Mouse (Mus musculus) neural tube, embryonic 13.5 days (tissue): Measurements from ENCODE around the gene Zscan5b. TPM values are rescaled to one million over a fixed set of nuclear protein-coding genes. Genes with fewer than 3 reads are reported as not detected.
"Not testable (repeated sequence)": the region's sequence is repeated elsewhere in the genome, so short reads cannot be mapped to it uniquely, and the experiment has no call there.

Experiments
- ATAC-seq: fragments of 200-750 bp; cut with Nextera tagmentation; 2 replicates; pipeline ENCODE4 v1.8.0; 2017; ENCODE audit warnings: low read depth, mild to moderate bottlenecking, moderate TSS enrichment, moderate library complexity
- H3K27ac ChIP-seq: fragments of 300-500 bp; sonication (generic); replicated peaks from 2 replicates; pipeline ENCODE4 v1.5.1; 2015; ENCODE audit warnings: moderate library complexity, mild to moderate bottlenecking, inconsistent platforms
- H3K27me3 ChIP-seq: fragments of 300-500 bp; sonication (generic); 2 replicates; pipeline ENCODE4 v1.6.1; 2015; ENCODE audit warnings: mild to moderate bottlenecking, inconsistent platforms
- H3K36me3 ChIP-seq: fragments of 300-500 bp; sonication (generic); 2 replicates; pipeline ENCODE4 v1.6.1; 2015; ENCODE audit warnings: mild to moderate bottlenecking, inconsistent platforms
- H3K4me1 ChIP-seq: fragments of 300-500 bp; sonication (generic); replicated peaks from 2 replicates; pipeline ENCODE4 v1.6.1; 2015; ENCODE audit warnings: inconsistent platforms
- H3K4me2 ChIP-seq: fragments of 300-500 bp; sonication (generic); 2 replicates; pipeline ENCODE4 v1.6.1; 2015; ENCODE audit warnings: inconsistent platforms, mild to moderate bottlenecking, moderate library complexity
- H3K4me3 ChIP-seq: fragments of 300-500 bp; sonication (generic); 2 replicates; pipeline ENCODE4 v1.5.1; 2015; ENCODE audit warnings: mild to moderate bottlenecking, inconsistent platforms
- H3K9ac ChIP-seq: fragments of 300-500 bp; sonication (generic); 2 replicates; pipeline ENCODE4 v1.6.1; 2015; ENCODE audit warnings: moderate library complexity, mild to moderate bottlenecking, inconsistent platforms
- H3K9me3 ChIP-seq: fragments of 300-500 bp; sonication (generic); 2 replicates; pipeline ENCODE4 v1.6.1; 2016; ENCODE audit warnings: inconsistent platforms
- WGBS: fragments of 180-500 bp; shearing (Covaris S2); methylation state at CpG from one replicate; pipeline ENCODE4 v1.1.7; 2015; 5-methylcytosine and 5-hydroxymethylcytosine counted together
- polyA plus RNA-seq: library from polyadenylated mRNA; unstranded; fragments of >200 nt; fragmentation: Nextera tagmentation; extraction: Ambion mirVana; gene quantifications from 2 replicates; pipeline ENCODE4 v1.2.1, GENCODE M21; 2015

Zscan5b gene
- polyA plus RNA-seq, 1 experiment from 2014 or later: not detected

GRCm38 (mm10) chr7:6194129-6194528 lies 27.9 kb upstream of the Zscan5b start:
- H3K27ac ChIP-seq: no peak overlapping the region
- H3K27me3 ChIP-seq: no peaks in the 10 kb centered on the region
- ATAC-seq: peak; percentile 74
- H3K9ac ChIP-seq: no peak overlapping the region
- no peaks in the 10 kb centered on the region for H3K4me1 ChIP-seq
- 21% methylated on average over 5 of the region's 5 CpGs for WGBS
- H3K36me3 ChIP-seq: peaks cover 15% of the 10 kb centered on the region
- no peaks in the 10 kb centered on the region for H3K9me3 ChIP-seq
- H3K4me3 ChIP-seq: no peak overlapping the region
- no peak overlapping the region for H3K4me2 ChIP-seq

- 49% methylated on average over 2 of the region's 2 CpGs for WGBS
- H3K27ac ChIP-seq: no peak overlapping the region
- ATAC-seq: no peak
These were observed 26.3 kb upstream of the Zscan5b start for GRCm38 (mm10) chr7:6195777-6196176.

GRCm38 (mm10) chr7:6196790-6197189 lies 25.3 kb upstream of the Zscan5b start, which contains the start of gene Galp:
Galp (plus strand) TSS chr7:6197090.
- Histone ChIP-seq H3K4me2 (no peak within 1 kb of the TSS), H3K27me3 (no peaks in the 10 kb centered on the region), H3K36me3 (no peaks in the 10 kb centered on the region), H3K4me3 (no peak within 1 kb of the TSS), H3K27ac (no peak within 1 kb of the TSS), H3K4me1 (no peaks in the 10 kb centered on the region), H3K9me3 (peaks cover 7% of the 10 kb centered on the region; the same call in 1 of the 2 replicates), H3K9ac (no peak within 1 kb of the TSS)
- 68% methylated on average over 3 of the region's 3 CpGs for WGBS
- ATAC-seq: no peak

More at GRCm38 (mm10) chr7:6195777-6196176, 26.3 kb upstream of the Zscan5b start:
- Histone ChIP-seq H3K4me2 (no peak overlapping the region), H3K36me3 (no peaks in the 10 kb centered on the region), H3K9me3 (peaks cover 7% of the 10 kb centered on the region; the same call in 1 of the 2 replicates), H3K27me3 (no peaks in the 10 kb centered on the region), H3K4me1 (no peaks in the 10 kb centered on the region), H3K4me3 (no peak overlapping the region), H3K9ac (no peak overlapping the region)

- WGBS: 81% methylated on average over 3 of the region's 3 CpGs
- Histone ChIP-seq H3K9ac (no peak overlapping the region), H3K27me3 (no peaks in the 10 kb centered on the region)
These were observed 17.9 kb upstream of the Zscan5b start for GRCm38 (mm10) chr7:6204200-6204599.

GRCm38 (mm10) chr7:6213144-6213543 lies 8.9 kb upstream of the Zscan5b start:
- no peak overlapping the region for H3K9ac ChIP-seq
- peaks cover 5% of the 10 kb centered on the region for H3K9me3 ChIP-seq
- ATAC-seq: no peak
- no peaks in the 10 kb centered on the region for H3K27me3 ChIP-seq
- no peaks in the 10 kb centered on the region for H3K4me1 ChIP-seq
- H3K4me3 ChIP-seq: no peak overlapping the region
- WGBS: 46% methylated on average over 5 of the region's 5 CpGs
- H3K36me3 ChIP-seq: no peaks in the 10 kb centered on the region
- no peak overlapping the region for H3K27ac ChIP-seq
- H3K4me2 ChIP-seq: no peak overlapping the region

More at GRCm38 (mm10) chr7:6204200-6204599, 17.9 kb upstream of the Zscan5b start:
- H3K36me3 ChIP-seq: no peaks in the 10 kb centered on the region
- H3K4me3 ChIP-seq: no peak overlapping the region
- H3K4me2 ChIP-seq: no peak overlapping the region
- peaks cover 7% of the 10 kb centered on the region; the same call in 1 of the 2 replicates for H3K9me3 ChIP-seq
- H3K4me1 ChIP-seq: no peaks in the 10 kb centered on the region
- no peak overlapping the region for H3K27ac ChIP-seq
- ATAC-seq: no peak

GRCm38 (mm10) chr7:6214691-6215090 lies 7.4 kb upstream of the Zscan5b start:
- not testable (repeated sequence) for H3K9ac ChIP-seq, H3K9me3 ChIP-seq, H3K4me2 ChIP-seq, H3K36me3 ChIP-seq, H3K27ac ChIP-seq, H3K4me1 ChIP-seq, H3K27me3 ChIP-seq, H3K4me3 ChIP-seq, ATAC-seq
- WGBS: 69% methylated on average over 4 of the region's 4 CpGs

GRCm38 (mm10) chr7:6220147-6220546 lies 1.9 kb upstream of the Zscan5b start:
- Histone ChIP-seq H3K27me3 (no peaks in the 10 kb centered on the region), H3K9me3 (no peaks in the 10 kb centered on the region), H3K36me3 (no peaks in the 10 kb centered on the region), H3K27ac (no peak overlapping the region), H3K4me2 (no peak overlapping the region), H3K4me3 (no peak overlapping the region), H3K9ac (no peak overlapping the region), H3K4me1 (no peaks in the 10 kb centered on the region)
- 60% methylated on average over 3 of the region's 3 CpGs for WGBS
- no peak for ATAC-seq

GRCm38 (mm10) chr7:6228491-6228890 lies 6.4 kb downstream of the Zscan5b start:
- not testable (repeated sequence) for H3K27me3 ChIP-seq, H3K4me2 ChIP-seq, H3K9me3 ChIP-seq, H3K27ac ChIP-seq, H3K36me3 ChIP-seq, ATAC-seq, H3K9ac ChIP-seq, H3K4me1 ChIP-seq, H3K4me3 ChIP-seq
- WGBS: 61% methylated on average over 8 of the region's 8 CpGs

GRCm38 (mm10) chr7:6239787-6240186 lies 17.7 kb downstream of the Zscan5b start:
- no peaks in the 10 kb centered on the region for H3K27me3 ChIP-seq
- 65% methylated on average over 11 of the region's 11 CpGs for WGBS
- H3K36me3 ChIP-seq: no peaks in the 10 kb centered on the region
- no peak overlapping the region for H3K4me2 ChIP-seq
- no peaks in the 10 kb centered on the region for H3K9me3 ChIP-seq
- H3K9ac ChIP-seq: no peak overlapping the region
- H3K27ac ChIP-seq: no peak overlapping the region
- no peak overlapping the region for H3K4me3 ChIP-seq
- H3K4me1 ChIP-seq: no peaks in the 10 kb centered on the region
- ATAC-seq: no peak

GRCm38 (mm10) chr7:6240841-6241425 lies 18.9 kb downstream of the Zscan5b start:
- 21% methylated on average over 1 of the region's 1 CpGs for WGBS
- not testable (repeated sequence) for H3K27me3 ChIP-seq, H3K9ac ChIP-seq, H3K36me3 ChIP-seq, ATAC-seq, H3K4me3 ChIP-seq, H3K27ac ChIP-seq, H3K9me3 ChIP-seq, H3K4me2 ChIP-seq, H3K4me1 ChIP-seq

- no peaks in the 10 kb centered on the region for H3K9me3 ChIP-seq
- no peak overlapping the region for H3K9ac ChIP-seq
- H3K27ac ChIP-seq: no peak overlapping the region
- no peaks in the 10 kb centered on the region for H3K4me1 ChIP-seq
- 57% methylated on average over 11 of the region's 11 CpGs for WGBS
- no peak overlapping the region for H3K4me3 ChIP-seq
- H3K36me3 ChIP-seq: no peaks in the 10 kb centered on the region
- no peak overlapping the region for H3K4me2 ChIP-seq
- H3K27me3 ChIP-seq: no peaks in the 10 kb centered on the region
- ATAC-seq: no peak
These were observed 22.5 kb downstream of the Zscan5b start for GRCm38 (mm10) chr7:6244361-6245292.

GRCm38 (mm10) chr7:6252410-6252809 lies 30.3 kb downstream of the Zscan5b start, which contains the start of gene Epp13:
Epp13 (plus strand) TSS chr7:6252710.
- no peaks in the 10 kb centered on the region for H3K36me3 ChIP-seq
- ATAC-seq: no peak
- H3K4me2 ChIP-seq: no peak within 1 kb of the TSS
- no peak within 1 kb of the TSS for H3K9ac ChIP-seq
- WGBS: 89% methylated on average over 6 of the region's 6 CpGs
- no peaks in the 10 kb centered on the region for H3K9me3 ChIP-seq
- H3K4me3 ChIP-seq: no peak within 1 kb of the TSS
- H3K27ac ChIP-seq: no peak within 1 kb of the TSS
- H3K4me1 ChIP-seq: no peaks in the 10 kb centered on the region
- no peaks in the 10 kb centered on the region for H3K27me3 ChIP-seq
